Mouse (Mus musculus): ENCODE results near the gene Pcnp.
"Not testable (repeated sequence)": the region's sequence is repeated elsewhere in the genome, so short reads cannot be mapped to it uniquely, and the experiment has no call there.

The Pcnp gene

DNA sequence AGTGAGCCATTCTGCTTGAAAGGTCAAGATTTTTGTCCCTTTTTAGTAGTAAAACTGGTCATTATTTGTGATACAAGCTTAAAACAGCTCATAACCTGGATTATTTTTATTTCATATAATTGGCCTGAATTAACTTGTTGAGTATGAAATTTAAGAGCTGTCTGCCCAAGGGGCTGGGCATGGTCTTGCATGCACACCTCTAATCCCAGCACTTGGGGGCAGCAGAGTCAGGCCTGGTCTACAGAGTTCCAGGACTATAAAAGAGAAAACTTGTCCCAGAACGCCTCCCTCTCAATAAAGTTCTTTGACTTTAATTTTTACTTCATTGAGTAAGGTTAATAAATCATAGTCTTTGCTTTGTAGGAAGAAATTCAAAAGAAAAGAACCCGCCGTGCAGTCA is 60.4 kb downstream of the Pcnp start:
- in situ Hi-C loops (cut with MboI): no loop called here

DNA sequence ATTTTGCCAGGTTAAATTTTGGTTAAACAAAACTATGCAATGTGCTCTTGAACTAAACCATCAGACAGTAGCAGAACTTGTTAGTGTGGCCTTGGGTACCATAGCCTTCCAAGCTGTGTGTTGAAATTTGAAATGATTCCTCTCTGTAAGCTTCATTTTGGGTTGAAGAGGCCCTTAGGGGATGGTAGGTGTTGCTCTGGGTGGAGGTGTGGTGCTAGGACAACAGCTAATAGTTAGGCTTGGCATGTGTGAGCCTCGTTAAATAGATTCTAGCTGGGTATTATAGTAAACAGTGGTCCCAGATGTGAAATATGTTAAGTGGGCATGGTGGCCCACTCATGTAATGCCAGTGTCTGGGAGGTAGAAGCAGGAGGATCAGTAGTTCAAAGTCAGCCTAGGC is 62.3 kb downstream of the Pcnp start:
- in situ Hi-C loops (cut with MboI): no loop called here

DNA sequence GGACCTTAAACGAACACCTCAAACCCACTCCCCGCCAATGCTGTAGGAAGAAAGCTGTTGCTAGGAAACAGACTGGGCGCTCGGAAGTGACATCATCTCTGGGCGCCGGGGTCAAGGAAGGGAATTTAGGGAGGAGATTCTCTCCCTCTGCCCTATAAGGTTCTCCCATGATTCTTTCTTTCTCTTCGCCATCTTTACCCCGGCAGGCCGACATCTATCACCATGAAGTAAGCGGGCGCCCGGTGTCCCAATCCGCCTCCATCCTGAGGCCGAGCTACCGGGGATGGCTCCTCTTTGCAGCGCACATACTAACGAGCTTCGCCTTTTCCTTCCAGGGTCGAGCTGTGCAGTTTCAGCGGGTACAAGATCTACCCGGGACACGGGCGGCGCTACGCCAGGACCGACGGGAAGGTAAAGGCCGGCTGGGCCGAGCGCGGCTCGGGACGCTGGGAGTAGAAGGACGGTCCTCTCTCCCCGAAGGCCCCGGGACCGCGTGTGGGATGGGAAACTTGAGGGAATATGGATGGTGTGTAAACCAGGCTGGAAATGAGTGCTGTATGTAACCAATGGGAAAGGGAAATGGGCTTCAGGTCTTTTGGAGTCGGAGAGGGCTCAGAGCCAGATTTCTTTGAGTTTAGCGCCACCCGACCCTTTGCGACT is 63.2 kb downstream of the Pcnp start, which contains the start of gene Rpl24:
TSS of gene Rpl24 (plus strand) at position 64 of the 660 bp plus-strand sequence.
- in situ Hi-C loops (cut with MboI): no loop called here

DNA sequence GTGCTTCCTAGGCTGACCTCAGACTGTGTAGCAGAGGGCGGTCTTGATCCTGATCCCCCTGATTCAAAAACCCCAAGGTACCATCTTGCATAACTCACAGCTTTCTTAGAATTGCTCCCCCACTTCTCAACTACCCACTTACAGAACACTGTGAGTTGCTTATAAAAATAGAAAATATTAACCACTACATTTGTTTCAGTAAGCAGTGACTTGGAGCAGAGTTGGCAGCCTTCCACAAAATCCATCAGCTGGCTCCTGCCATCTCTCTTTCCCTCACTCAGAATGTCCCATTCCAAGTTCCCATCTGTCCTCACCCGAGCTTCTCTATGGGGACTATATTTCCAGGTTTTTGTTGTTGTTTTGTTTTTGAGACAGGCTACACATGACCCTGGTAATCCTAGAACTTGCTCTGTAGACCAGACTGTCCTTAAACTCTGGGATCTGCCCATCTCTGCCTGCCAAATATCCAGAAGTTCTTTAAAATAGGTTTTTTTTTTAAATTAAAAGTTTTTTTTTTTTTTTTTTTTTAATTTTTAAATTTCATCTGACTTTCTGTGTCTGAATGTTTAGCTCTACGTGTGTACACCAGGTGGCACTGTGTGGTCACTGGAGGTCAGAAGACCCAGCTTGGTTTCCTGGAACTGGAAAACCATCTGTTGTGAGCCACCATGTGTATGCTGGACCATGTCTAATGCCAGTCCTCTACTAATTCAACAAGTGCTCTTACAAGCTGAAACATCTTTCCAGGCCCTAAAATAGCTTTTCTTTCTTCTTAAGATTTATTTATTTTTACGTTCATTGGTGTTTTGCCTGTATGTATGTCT is 65.2 kb downstream of the Pcnp start:
- in situ Hi-C loops (cut with MboI): no loop called here

DNA sequence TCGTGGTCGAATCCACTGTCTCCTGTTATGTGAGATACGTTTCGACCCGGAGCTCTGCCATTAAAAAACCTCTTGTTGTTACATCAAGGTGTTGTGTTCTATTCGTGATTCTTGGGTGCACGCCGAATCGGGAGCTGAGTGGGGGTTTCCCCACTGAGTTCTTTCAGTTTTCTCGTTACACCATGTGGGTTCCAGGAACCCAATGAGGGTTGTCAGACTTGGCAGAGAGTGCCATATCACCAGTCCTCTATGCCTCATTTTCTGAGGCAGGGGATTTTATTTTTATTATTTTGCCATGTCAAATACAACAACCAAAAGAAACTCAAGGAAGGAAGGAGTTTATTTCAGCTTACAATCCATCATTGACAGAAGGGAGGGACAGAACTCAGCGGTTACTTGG is 66.5 kb downstream of the Pcnp start:
- in situ Hi-C loops (cut with MboI): not testable (repeated sequence)

All from mature B cell (primary cell).